Mouse (Mus musculus) myocyte (in vitro differentiated cells): ENCODE measurements around the gene Odaph. TPM values are rescaled to one million over a fixed set of nuclear protein-coding genes. Genes with fewer than 3 reads are reported as not detected.

Experiments
- H3K27me3 ChIP-seq: one replicate; pipeline ENCODE4 v1.6.1; 2011; ENCODE audit not compliant: control insufficient read depth, insufficient read depth, insufficient read length
- H3K36me3 ChIP-seq: one replicate; pipeline ENCODE4 v1.6.1; 2011; ENCODE audit not compliant: control insufficient read depth, insufficient read depth
- H3K4me2 ChIP-seq: one replicate; pipeline ENCODE4 v1.6.1; 2011; ENCODE audit warnings: low read depth, control low read depth
- H3K4me3 ChIP-seq: one replicate; pipeline ENCODE4 v1.5.1; 2011; ENCODE audit warnings: mild to moderate bottlenecking, control low read depth, moderate library complexity
- H3K79me2 ChIP-seq: one replicate; pipeline ENCODE4 v1.6.1; 2011; ENCODE audit not compliant: control insufficient read depth, insufficient read depth
- H3ac ChIP-seq: one replicate; pipeline ENCODE4 v1.6.1; 2011; ENCODE audit not compliant: control insufficient read depth, insufficient read length
- CEBPB ChIP-seq: IDR thresholded peaks from 2 replicates; pipeline ENCODE4 v1.6.1; 2011; ENCODE audit warnings: mild to moderate bottlenecking, moderate library complexity; ENCODE audit not compliant: poor library complexity, insufficient read depth, severe bottlenecking
- E2F4 ChIP-seq: IDR thresholded peaks from one replicate; pipeline ENCODE4 v1.6.1; 2011; ENCODE audit warnings: mild to moderate bottlenecking, control low read depth, moderate library complexity; ENCODE audit not compliant: insufficient read depth
- MAX ChIP-seq: IDR thresholded peaks from one replicate; pipeline ENCODE4 v1.6.1; 2011; ENCODE audit warnings: low read depth, mild to moderate bottlenecking, control low read depth
- MYOD1 ChIP-seq, 3 experiments: IDR thresholded peaks; one replicate each; pipeline ENCODE4 v1.6.1; 2011; ENCODE audit warnings: control low read depth in 2 of 3, low read depth in 2 of 3, mild to moderate bottlenecking in 2 of 3, moderate library complexity in 1 of 3; ENCODE audit not compliant: insufficient read length in 2 of 3, control insufficient read depth in 1 of 3
- MYOG ChIP-seq, 3 experiments: IDR thresholded peaks; one replicate each; pipeline ENCODE4 v1.6.1; 2011; ENCODE audit warnings: control low read depth in 2 of 3, low read depth in 2 of 3, mild to moderate bottlenecking in 2 of 3; ENCODE audit not compliant: insufficient read length in 2 of 3, control insufficient read depth in 1 of 3, insufficient read depth in 1 of 3
- POLR2A ChIP-seq: IDR thresholded peaks from one replicate; pipeline ENCODE4 v1.6.1; 2011; ENCODE audit warnings: low read depth, mild to moderate bottlenecking, control low read depth, moderate library complexity; ENCODE audit not compliant: insufficient read length
- POLR2AphosphoS2 ChIP-seq: IDR thresholded peaks from one replicate; pipeline ENCODE4 v1.6.1; 2011; ENCODE audit warnings: low read depth, control low read depth; ENCODE audit not compliant: insufficient read length
- REST ChIP-seq: IDR thresholded peaks from one replicate; pipeline ENCODE4 v1.6.1; 2011; ENCODE audit warnings: mild to moderate bottlenecking, control low read depth, moderate library complexity; ENCODE audit not compliant: insufficient read depth, insufficient read length
- SRF ChIP-seq: IDR thresholded peaks from one replicate; pipeline ENCODE4 v1.6.1; 2011; ENCODE audit warnings: low read depth; ENCODE audit not compliant: control insufficient read depth, insufficient read length
- TCF12 ChIP-seq: IDR thresholded peaks from one replicate; pipeline ENCODE4 v1.6.1; 2011; ENCODE audit warnings: mild to moderate bottlenecking, control low read depth; ENCODE audit not compliant: poor library complexity, insufficient read depth, severe bottlenecking
- TCF3 ChIP-seq: IDR thresholded peaks from one replicate; pipeline ENCODE4 v1.6.1; 2011; ENCODE audit warnings: low read depth, control low read depth; ENCODE audit not compliant: insufficient read length
- USF1 ChIP-seq: IDR thresholded peaks from one replicate; pipeline ENCODE4 v1.6.1; 2011; ENCODE audit warnings: low read depth, mild to moderate bottlenecking, control low read depth, moderate library complexity
- polyA plus RNA-seq: library from polyadenylated mRNA; unstranded; fragments of >200 nt; fragmentation: generic; extraction: Trizol; gene quantifications from one replicate; pipeline ENCODE4 v1.2.1, GENCODE M21; 2012; ENCODE audit warnings: missing spikeins

The Odaph gene
- polyA plus RNA-seq, 1 experiment: not detected

- Histone ChIP-seq H3K36me3 (no peaks in the 10 kb centered on the region), H3ac (no peak overlapping the region), H3K4me3 (no peak overlapping the region), H3K4me2 (no peak overlapping the region), H3K27me3 (no peaks in the 10 kb centered on the region), H3K79me2 (no peaks in the 10 kb centered on the region)
- no peak for TF ChIP-seq REST
- TF ChIP-seq CEBPB: no peak
- no peak for TF ChIP-seq MYOD1 (IDR thresholded peaks at IDR 0.05; ENCODE audit: control insufficient read depth in 1 of 3, insufficient read length in 2 of 3, low read depth in 2 of 3)
- no peak for TF ChIP-seq TCF12
- no peak for TF ChIP-seq TCF3
- no peak for TF ChIP-seq POLR2AphosphoS2
These were observed 7.3 kb downstream of the Odaph start for GRCm38 (mm10) chr5:91994546-91994945.

GRCm38 (mm10) chr5:92000770-92001169 lies 13.5 kb downstream of the Odaph start:
- Histone ChIP-seq H3ac (no peak overlapping the region), H3K36me3 (no peaks in the 10 kb centered on the region), H3K4me2 (no peak overlapping the region), H3K27me3 (no peaks in the 10 kb centered on the region), H3K4me3 (no peak overlapping the region), H3K79me2 (no peaks in the 10 kb centered on the region)
- TF ChIP-seq MAX (no peak), TCF3 (no peak), CEBPB (no peak), MYOD1 (IDR thresholded peaks at IDR 0.05; ENCODE audit: control insufficient read depth in 1 of 3, insufficient read length in 2 of 3, low read depth in 2 of 3) (no peak), USF1 (no peak), POLR2AphosphoS2 (no peak), E2F4 (no peak), TCF12 (no peak), SRF (no peak), POLR2A (no peak), REST (no peak)

GRCm38 (mm10) chr5:92003011-92003410 lies 15.7 kb downstream of the Odaph start:
- Histone ChIP-seq H3K79me2 (no peaks in the 10 kb centered on the region), H3K4me3 (no peak overlapping the region), H3ac (no peak overlapping the region), H3K36me3 (no peaks in the 10 kb centered on the region), H3K4me2 (no peak overlapping the region), H3K27me3 (no peaks in the 10 kb centered on the region)
- TF ChIP-seq SRF: no peak
- no peak for TF ChIP-seq TCF3
- TF ChIP-seq E2F4: no peak
- no peak for TF ChIP-seq TCF12
- no peak for TF ChIP-seq USF1
- TF ChIP-seq MAX: no peak
- no peak for TF ChIP-seq MYOD1 (IDR thresholded peaks at IDR 0.05; ENCODE audit: control insufficient read depth in 1 of 3, insufficient read length in 2 of 3, low read depth in 2 of 3)
- no peak for TF ChIP-seq CEBPB
- TF ChIP-seq POLR2AphosphoS2: no peak
- TF ChIP-seq POLR2A: no peak
- no peak for TF ChIP-seq REST
- no peak for TF ChIP-seq MYOG (IDR thresholded peaks at IDR 0.05; ENCODE audit: control insufficient read depth in 1 of 3, insufficient read depth in 1 of 3, insufficient read length in 2 of 3, low read depth in 2 of 3)

GRCm38 (mm10) chr5:92009827-92010226 lies 22.6 kb downstream of the Odaph start:
- no peak overlapping the region for H3K4me3 ChIP-seq
- H3K4me2 ChIP-seq: no peak overlapping the region
- no peaks in the 10 kb centered on the region for H3K36me3 ChIP-seq
- H3K27me3 ChIP-seq: no peaks in the 10 kb centered on the region
- no peaks in the 10 kb centered on the region for H3K79me2 ChIP-seq
- no peak for TF ChIP-seq TCF3
- TF ChIP-seq TCF12: no peak
- no peak for TF ChIP-seq E2F4
- H3ac ChIP-seq: no peak overlapping the region

GRCm38 (mm10) chr5:92011756-92012155 lies 24.5 kb downstream of the Odaph start:
- no peaks in the 10 kb centered on the region for H3K36me3 ChIP-seq
- no peak overlapping the region for H3K4me3 ChIP-seq
- no peaks in the 10 kb centered on the region for H3K27me3 ChIP-seq
- no peak for TF ChIP-seq TCF12
- H3K79me2 ChIP-seq: no peaks in the 10 kb centered on the region
- no peak overlapping the region for H3ac ChIP-seq
- H3K4me2 ChIP-seq: no peak overlapping the region

GRCm38 (mm10) chr5:92019960-92020359 lies 32.7 kb downstream of the Odaph start:
- Histone ChIP-seq H3K4me3 (no peak overlapping the region), H3K4me2 (no peak overlapping the region), H3K27me3 (no peaks in the 10 kb centered on the region), H3ac (no peak overlapping the region), H3K36me3 (no peaks in the 10 kb centered on the region), H3K79me2 (no peaks in the 10 kb centered on the region)
- no peak for TF ChIP-seq TCF12
- TF ChIP-seq USF1: no peak
- TF ChIP-seq CEBPB: no peak
- TF ChIP-seq POLR2AphosphoS2: no peak
- no peak for TF ChIP-seq E2F4
- no peak for TF ChIP-seq MAX
- no peak for TF ChIP-seq REST
- no peak for TF ChIP-seq POLR2A
- no peak for TF ChIP-seq MYOD1 (IDR thresholded peaks at IDR 0.05; ENCODE audit: control insufficient read depth in 1 of 3, insufficient read length in 2 of 3, low read depth in 2 of 3)
- TF ChIP-seq SRF: no peak
- TF ChIP-seq MYOG (IDR thresholded peaks at IDR 0.05; ENCODE audit: control insufficient read depth in 1 of 3, insufficient read depth in 1 of 3, insufficient read length in 2 of 3, low read depth in 2 of 3): no peak
- TF ChIP-seq TCF3: no peak
